Mouse (Mus musculus): ENCODE data around the gene Amd1.
A peak's percentile ranks its signal among the peaks of the same experiment; 100 is the strongest.

Amd1 gene

DNA sequence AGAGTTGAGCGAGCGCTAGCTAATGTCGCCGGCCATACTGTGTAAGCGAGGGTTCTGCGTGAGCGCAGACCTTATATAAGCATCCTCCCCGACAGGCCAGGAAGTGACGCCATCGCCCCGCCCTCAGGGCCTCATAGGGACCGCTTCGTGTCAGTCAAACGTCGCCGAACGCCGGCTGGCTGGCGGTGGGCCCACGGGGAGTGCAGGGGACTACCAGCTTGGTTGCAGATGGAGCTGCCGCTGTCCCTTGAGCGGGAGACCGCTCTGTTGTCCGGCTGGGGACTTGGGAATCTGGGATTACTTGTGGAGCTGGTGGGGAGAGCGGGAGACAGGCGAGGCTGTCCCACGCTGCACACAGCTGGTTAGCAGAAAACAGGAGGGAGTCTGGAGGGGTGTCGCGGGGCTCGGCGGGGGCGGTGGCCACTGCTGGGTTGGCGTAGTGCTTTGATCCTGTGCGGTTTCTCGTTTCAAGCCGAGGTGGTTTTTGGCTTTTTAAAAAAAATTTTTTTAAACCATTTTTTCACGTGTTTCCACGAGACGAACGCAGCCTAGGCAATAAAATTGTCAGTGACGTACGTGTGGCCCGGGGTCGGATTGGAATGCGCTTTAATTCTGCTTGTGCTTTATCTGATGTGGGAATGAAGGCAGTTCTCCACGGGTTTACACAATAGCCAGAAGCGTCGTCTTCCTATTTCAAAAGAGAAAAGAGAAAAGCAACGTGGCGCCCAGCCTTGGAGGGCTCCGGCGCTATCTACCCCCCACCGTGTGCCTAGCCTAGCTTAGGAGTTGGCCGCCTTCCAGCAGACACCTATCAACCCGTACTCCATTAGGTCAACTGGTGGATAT is at the start of gene Amd1:
Gene Amd1 (minus strand): TSS at position 47 of the 846 bp plus-strand sequence.
- peak; percentile 99 for DNase-seq

DNA sequence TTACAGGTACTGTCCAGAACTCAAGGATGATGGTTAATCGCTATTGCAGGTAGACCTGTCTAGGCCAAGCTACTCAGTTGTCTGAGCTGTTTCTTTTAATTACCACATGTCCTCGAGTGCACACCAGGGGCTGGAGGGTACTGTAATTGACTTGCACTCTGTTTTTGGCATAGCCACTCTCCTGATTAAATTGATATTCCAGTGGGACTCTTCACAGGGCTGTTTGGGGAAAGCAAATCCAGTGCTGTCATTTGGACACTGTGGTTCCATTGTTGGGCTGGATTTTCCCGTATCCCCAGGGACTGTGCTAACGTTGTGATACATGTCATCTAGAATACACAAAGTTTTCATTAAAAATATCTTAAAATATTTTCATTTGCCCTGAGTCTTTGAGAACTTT is 49.2 kb upstream of the Amd1 start:
- DNase-seq, result no peak

DNA sequence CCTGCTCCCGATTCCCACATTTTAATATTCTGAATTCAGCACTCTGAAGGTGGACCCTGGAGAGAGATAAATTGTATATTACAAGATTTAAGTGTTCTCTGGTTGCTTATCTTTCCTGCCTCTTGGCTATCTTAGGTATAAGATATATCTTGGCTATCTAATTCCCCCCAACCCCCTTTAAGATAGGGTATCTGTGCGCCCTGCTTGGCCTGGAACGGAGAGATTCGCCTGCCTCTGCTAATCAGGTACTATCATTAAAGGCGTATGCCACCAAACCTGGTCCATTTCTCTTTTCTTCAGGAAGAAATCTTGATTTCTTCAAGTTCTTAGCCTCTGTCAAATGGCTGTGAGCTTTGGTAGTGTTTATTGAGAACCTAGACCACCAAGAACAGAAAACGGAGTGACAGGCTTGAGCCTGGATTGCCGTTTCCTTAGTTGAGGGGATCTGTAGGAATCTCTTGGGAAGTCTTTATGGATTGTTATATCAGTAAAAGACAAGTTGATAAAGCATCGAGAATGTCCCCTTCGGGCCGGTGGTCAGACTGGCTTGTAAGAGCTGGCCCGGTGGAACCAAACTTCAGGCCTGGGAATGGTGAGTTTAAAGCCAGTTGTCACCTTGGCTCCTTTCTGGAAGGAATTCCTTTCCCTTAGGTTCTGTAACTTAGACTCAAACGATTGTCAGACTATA is 48.4 kb upstream of the Amd1 start:
- DNase-seq, result no peak

DNA sequence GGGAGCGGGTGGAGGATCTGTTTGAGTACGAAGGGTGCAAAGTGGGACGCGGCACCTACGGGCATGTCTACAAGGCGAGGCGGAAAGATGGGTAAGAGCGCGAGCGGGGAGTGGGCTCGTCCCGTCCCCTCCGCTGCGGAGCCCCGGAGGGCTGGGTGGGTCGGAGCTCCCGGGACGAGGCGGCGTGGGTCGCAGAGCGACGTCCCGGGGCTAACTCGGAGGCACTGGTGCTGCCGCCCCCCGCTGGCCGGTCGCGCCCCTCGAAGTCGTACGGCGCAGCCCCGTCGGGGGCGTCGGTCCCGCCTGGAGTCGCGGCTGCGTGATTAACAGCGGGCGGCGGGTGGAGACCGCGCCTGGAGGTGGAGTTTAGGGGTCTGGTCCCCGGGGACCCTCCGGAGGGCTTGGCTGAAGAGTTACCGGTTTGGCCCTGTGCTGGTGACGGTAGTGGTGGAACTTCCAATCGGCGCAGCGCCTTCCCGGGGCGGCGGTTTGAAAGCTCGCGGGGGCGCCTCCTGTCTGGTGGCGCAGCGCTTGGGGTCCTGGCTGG is 47.7 kb upstream of the Amd1 start:
- peak; percentile 35 for DNase-seq

DNA sequence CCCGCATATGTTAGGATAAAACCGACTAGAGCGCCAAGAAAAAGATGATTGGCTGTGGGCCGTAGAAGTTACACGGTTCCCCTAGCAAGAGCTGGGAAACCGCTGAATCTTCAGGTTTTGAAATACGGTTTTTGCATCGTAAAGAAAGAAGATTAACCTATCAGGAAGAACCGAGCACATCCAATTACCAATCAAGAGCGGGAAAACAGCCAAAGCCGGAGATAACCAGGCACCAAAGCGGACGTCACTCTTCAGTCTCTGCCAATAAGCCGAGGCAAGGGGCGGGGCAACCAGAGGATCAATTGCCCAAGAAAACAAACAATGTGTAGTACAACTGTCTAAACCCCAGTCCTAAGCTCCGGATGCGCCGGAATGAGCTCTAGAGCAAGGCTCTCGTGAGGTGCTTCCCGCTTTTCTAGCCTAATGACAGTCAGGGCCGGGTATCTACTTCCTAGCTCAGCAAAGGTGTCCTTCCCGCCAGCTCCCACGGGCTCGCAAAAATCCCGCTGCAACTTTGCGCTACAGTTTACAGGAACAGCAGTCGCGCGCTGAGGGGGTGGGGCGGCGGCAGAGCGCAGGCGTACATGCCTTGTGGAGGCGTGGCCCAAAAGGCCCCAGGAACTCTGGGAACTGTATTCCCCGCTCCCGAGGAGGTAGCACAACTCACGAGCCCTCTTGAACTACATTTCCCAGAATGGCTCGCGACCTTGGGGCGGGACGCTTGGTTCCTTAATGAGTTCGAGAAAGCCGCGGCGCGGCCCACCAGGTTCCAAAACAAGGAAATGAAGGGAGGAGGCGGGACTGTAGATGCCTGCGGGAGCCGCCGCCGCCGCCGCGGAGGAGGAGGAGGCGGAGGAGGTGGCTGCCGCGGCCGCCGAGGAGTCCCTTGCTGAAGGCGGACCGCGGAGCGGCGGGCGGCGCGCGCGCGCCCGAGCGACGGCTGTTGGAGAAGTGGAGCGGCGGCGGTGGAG is 46.9 kb upstream of the Amd1 start:
- DNase-seq, result peak; percentile 100

DNA sequence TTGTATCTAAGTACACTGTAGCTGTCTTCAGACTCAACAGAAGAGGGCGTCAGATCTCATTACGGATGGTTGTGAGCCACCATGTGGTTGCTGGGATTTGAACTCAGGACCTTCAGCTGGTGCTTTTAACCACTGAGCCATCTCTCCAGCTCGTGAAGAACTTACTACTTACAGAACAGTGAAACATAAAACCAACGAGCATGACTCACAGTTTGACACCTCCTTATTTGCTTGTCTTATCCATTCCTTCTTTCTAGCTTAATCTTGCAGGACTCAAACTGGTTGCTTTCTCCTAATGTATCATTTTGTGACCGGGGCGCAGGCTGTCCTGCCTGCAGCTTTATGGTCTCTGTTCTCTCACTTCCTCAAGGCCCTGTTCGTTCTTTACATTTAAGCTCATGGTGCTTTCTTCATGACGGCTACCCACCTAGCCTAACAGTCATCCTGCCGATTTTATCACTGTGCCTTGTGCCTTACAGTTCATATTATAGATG is 45.5 kb upstream of the Amd1 start:
- DNase-seq, result no peak

DNA sequence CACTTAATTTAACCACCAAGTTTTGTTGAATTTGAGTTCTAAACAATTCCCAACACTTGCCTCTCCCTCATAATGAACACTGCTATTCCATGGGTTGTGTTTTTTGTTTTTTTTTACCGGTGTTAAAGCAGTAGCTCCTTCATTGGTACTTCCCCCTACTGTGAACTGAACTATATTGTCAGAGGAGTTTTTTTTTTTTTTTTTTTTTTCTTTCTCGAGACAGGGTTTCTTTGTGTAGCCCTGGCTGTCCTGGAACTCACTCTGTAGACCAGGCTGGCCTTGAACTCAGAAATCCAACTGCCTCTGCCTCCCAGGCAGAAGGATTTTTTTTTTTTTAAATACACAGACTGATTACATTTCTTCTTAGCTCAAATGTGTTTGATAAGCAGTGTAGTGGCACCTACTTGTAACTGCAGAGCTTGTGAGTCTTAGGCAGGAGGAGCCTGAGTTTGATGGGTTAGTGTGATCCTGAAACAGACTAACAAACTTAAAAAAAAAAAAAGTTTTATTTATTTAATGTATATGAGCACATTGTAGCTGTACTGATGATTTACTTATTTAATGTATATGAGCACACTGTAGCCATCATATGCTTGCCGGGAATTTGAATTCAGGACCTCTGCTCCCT is 44.9 kb upstream of the Amd1 start:
- DNase-seq, result no peak

DNA sequence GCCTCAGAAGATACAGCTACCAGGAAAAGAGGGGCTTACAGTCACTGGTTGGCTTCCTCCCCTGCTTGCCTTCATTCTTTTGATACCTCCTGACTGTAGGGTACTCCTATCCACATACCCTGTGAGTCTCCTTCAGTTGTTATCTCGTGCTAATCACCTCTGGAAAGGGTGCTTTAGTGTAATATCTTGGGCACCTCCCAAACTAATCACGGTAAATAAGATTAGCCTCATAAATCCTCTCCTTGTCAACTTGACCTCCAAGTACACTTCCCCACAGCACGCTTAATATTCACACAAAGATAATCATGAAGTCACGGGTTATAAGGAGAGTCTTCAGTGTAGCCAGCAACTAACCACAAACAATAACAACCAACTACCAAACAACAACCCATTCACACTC is 40.0 kb upstream of the Amd1 start:
- DNase-seq, result no peak

DNA sequence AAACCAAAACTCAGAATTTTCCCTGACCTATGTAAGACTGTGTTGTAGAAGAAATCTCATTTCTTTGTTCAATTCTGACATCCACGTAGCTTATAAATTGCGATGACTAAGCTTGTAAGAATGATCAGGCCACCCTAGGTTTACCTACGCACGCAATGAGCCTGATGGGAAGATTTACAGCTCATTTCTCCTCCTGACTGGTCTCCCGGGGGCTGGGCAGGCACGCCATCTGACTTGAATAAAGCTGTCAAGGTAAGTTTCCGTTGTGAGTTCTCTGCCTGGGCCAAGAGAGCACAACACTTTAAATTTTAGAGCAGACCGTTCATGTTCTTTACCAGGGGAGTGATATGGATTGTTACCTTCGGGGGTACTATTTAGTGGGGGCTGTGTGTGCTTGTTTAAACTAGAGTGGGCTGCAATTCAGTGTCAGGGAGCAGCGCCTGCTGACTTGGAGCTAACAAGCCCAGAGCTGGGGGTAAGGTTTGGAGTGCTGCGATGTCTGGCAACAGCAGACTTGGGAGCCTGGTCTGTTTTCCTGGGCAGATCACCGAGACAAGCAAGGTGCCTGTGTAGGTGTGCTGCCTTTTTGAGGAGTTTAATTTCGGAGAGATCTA is 37.5 kb upstream of the Amd1 start, which contains the start of gene Cdk19:
Gene Cdk19 (plus strand): TSS at position 214 of the 614 bp plus-strand sequence.
- no peak for DNase-seq

DNA sequence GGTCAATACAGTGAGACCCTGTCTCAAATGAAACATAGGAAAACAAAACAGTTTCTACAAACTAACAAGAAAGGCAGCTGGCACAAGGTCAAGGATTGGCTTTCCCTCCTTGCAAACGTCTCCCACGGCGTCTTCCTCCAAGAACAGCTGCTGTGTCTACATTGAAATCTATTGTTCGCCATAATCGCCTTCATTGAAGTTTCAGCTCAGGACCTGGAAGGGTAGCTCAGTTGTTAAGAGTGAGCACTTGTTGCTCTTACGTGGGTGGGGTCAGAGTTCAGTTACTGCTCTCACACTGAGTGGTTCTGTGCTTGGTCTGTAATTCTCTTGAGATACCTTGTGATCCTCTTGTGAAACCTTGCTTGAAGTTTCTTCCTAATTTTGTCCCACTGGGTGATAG is 30.9 kb upstream of the Amd1 start:
- DNase-seq, result no peak

DNA sequence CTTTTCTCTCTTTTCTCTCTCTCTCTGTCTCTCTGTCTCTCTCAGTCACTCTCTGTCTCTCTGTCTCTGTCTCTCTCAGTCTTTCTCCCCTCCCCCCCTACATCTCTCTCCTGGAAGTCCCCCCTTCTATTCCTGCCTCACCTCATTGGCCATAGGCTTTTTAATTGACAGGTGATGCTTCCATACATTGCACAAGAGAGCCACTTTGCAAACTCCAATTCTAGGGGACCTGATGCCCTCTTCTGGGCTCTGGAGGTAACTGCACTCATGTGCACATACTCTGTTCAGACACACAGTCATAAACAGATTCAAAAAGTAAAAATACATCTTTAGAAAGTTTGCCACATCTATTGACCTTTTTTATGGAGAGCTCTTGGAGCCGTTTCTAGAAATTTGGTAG is 28.3 kb upstream of the Amd1 start:
- DNase-seq, result no peak

DNA sequence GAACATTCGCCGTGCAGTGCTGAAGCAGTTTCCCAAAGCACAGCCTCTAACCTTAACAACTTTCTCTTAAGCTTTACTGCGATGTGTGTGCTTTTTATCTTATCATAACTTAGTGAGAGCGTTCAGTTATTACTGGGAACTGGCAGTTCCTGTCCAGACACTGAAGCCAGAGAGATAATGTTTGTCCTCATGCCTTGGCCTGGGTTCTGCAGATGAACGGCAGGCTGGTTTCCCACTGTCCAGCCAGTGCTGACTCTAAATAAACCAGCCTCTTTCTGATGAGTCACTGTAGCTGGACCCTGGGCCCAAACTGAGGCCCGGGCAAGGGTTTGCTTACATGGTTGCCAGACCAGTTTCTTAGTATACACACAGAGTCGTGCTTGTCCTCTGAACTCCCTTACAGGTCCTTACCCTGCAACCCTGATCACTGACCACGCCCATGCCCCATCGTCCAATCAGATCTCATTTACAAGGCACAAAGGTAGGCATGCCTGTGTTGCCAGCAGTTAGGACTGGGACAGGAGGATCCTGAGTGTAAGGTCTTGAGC is 26.1 kb upstream of the Amd1 start:
- peak; percentile 23 for DNase-seq

DNA sequence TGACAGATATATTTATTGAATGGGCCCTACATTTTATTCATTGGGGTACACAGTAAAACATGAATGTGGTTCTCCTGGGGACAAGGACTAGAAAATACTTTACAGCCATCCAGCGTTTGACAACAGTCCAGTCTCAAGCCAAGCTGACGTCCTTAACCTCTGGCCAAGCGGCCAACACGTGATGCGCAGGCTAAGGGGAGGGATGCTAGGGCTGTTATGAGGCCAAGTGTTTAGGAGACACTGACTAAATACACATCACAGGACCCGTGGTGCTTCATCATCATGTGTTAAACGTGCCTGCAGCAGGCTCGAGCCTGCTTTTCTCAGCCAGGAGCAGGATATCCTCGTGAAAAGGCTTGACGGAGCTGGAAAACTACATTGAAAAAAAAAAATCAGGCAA is 18.3 kb upstream of the Amd1 start:
- DNase-seq, result no peak

DNA sequence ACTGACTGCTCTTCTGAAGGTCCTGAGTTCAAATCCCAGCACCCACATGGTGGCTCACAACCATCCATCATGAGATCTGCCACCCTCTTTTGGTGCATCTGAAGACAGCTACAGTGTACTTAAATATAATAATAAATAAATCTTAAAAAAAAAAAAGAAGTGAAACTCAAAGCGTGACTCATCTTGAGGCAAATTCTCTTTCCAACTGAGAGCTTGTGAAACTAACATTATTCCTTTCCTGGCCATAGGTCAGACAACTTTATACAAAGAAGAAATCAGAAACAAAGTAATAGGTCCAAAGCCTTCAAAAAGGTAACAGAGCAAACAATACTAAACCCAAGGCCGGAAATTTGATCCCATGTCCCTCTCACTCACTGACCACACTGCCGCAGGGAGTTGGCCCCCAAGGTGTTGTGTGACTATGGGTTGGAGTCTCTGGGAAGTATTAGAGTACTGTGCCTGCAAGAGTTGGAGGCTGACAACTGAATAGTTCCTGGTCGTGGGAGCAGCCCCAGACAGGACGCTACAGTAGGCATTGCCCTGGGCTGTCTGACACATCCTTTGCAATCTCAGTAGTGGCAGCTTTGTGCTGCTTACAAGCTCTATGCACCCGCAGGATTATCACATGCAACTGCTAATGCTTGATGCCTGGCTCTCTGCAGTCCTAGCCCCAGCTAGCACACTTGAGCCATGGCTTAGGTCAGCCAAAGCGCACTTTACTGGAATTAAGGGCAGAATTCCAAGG is 15.0 kb upstream of the Amd1 start:
- no peak for DNase-seq

DNA sequence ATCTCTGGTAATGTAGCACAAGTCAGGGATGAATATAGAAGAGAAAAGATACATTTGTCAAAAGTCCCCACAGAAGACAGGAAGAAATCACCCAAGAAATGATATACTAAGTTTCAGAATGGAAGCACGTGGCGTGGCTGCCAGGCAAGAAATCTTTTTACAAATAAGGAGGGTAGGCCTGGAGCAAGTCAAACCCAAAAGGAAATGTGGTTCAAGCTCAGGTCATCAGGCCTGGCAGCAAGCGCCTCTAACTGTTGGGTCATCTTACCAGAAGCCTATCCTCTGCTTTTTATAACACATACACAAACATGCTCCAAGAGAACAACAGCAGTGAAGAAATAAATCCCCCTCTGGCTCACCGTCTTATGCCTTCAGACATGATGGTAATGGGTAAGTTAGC is 10.8 kb upstream of the Amd1 start:
- no peak for DNase-seq

DNA sequence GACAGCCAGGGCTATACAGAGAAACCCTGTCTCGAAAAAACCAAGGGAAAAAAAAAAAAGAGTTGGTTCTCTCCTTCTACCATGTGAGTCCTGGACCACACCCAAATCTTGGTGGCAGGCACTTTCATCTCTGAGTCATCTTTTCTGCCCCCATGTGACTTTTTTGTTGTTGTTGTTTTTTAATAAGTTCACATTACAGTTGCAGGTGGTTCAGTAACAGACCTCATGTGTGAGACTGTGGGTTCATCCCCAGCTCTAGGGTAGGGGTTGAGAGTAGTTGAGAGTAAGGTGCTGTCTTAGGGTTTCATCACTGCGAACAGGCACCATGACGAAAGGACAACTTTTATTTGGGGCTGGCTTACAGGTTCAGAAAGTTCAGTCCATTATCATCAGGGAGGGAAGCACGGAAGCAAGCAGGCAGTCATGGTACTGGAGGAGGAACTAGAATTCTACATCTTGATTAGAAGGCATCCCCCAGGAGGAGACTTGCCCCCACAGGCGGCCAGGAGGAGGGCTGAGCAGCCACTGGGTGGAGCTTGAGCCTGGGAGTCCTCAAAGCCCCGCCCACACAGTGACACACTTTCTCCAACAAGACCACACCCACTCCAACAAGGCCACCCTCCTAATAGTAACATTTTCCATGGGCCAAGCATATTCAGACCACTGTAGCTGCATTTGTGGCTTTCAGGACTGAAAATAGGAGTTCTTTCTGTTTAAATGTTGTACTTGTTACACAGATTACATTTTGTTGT is 8.1 kb upstream of the Amd1 start:
- no peak for DNase-seq

DNA sequence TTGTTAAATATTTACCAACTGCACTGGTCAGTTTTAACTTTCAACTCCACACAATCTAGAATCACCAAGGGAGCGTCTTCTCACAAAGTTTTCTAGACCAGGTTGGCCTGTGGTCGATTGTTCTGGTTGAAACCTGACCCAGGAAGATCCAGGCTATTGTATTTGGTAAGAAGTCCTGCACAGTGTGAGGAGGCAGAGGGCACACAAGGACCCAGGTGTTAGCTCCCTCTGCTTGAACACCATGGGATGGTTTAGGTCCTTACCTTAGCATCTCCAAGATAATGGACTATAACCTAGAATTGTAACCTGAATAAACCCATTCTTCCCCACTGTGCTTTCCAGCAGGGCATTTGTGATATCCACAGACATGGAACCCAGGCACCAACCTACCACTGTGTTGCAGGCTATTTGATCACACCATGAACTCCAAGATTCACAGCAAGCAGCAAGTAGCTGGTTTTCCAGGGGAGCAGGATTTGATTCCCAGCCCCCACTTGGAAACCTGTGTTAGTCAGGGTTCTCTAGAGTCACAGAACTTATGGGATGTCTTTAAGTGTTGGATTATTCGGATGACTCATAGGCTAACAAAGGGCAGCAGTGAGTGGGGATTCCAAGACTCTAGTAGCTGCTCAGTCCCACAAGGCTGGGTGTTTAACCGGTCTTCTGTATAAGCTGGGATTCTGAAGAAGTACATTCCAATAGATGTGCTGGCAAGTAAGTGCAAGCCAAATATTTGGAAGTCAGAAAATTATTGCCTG is 6.0 kb upstream of the Amd1 start:
- no peak for DNase-seq

DNA sequence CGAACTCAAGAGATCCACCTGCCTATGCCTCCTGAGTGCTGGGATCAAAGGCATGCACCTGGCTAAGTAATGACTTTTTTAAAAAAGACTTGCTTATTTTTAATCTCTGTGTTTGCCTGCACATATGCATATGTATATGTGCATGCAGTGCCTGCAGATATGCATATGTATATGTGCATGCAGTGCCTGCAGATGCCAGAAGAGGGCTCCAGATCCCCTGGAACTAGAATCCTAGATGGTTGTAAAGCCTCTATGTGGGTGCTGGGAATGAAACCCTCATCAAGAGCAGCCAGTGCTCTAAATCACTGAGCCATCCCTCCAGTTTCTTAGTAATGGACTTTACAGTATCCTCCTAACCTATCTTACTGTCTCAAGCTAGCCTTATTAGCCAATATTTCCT is 4.0 kb upstream of the Amd1 start:
- no peak for DNase-seq

Measured in kidney, adult 11 months (tissue).